Mouse (Mus musculus): ENCODE data around the gene Bri3.
A peak's percentile ranks its signal among the peaks of the same experiment; 100 is the strongest.
"Not testable (repeated sequence)": the region's sequence is repeated elsewhere in the genome, so short reads cannot be mapped to it uniquely, and the experiment has no call there.

Gene Bri3

DNA sequence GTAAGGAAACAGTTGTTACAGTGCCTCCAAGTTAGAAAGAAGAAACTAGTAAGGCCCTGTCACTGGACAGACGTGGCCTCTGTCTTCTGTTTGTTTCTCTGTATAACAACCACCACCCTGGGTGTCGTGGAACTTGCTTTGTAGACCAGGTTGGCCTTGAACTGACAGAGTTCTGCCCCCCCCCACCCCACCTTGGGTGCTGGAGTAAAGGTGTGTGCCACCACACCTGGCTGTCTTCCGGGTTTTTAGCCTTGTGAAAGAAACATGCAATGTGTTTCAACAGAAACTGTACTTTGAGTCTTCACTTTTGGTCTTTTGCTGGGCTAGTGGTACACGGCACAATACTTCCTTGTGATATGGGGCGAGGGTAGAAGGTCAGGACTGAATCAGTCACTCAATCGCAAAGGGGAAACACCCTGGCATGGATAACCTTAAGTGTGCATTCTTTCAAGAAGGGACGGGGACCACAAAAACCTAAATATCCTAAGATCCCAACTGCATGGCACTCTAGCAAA, 51.9 kb downstream of the Bri3 start:
- DNase-seq (ENCODE audit: low spot score), result no peak

DNA sequence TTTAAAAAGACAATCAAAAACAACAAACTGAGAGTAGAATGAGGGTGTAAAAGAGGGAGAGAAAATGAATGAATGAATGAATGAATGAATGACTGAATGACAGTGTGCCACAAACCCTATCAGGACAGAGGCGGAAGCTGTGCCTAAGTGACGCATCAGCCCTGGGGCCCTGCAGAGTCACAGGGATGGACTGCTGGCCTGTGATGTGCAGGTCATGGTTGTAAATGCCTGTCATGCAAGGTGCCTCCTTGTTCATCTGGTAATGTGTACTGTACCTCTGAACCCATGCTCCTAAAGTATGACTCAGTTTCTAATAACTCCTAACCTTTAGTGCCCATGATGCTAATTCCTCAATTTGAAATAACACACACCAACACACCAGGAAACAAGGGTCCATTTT, 58.8 kb downstream of the Bri3 start:
- DNase-seq (ENCODE audit: low spot score), result no peak

DNA sequence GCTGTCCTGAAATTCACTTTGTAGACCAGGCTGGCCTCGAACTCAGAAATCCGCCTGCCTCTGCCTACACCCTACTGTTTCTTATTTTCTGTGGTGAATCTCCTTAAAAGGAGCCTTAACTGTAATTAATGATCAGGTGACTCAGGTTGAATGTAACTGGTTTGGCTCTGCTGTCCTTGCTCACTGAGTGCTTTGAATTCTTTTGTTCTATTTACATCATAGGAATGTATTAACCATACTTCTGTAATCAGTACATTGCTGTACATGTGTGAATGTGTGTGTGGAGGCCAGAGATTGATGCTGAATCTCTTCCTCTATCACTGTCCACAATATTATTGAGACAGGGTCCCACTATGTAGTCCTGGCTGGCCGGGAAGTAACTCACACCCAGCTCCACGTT, 64.7 kb downstream of the Bri3 start:
- no peak for DNase-seq (ENCODE audit: low spot score)

DNA sequence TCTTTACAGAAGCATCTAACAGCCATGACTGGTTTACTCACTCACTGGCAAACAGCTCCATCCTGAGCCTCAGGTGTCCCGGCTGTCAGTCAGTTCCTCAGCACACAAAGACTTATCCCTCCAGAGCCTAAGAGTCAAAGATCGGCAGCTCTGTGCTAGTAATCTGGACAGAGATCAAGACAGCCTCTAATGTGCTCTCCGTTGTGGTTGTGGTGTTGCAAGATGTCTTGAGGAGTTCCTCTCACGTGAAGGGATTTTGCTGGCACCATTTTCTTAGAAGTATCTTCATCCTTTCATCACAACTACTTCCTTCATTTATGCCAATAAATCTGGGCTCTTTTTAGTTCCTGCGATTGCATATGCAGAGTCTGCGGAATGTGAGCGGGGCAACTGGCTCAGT, 67.9 kb downstream of the Bri3 start:
- no peak for DNase-seq (ENCODE audit: low spot score)

DNA sequence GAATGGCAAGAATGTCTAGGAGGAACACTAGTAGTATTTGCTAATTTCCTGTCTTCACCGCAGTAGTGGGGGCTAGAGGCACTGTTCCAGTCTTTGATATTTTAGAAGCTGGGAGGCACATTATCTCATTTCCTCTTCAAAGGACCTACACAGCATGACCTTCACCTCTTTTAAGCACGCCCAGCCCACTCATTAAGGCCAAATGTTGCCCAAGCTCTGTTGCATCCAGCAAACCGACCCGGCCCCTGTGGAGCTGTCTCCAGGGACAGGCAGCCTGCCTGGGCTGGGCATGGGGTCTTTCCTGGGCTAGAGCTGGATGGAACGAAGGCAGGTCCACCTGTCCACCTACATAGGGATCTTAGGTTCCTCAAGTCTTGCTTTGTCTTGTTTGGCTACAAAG, 69.1 kb downstream of the Bri3 start:
- DNase-seq (ENCODE audit: low spot score), result no peak

DNA sequence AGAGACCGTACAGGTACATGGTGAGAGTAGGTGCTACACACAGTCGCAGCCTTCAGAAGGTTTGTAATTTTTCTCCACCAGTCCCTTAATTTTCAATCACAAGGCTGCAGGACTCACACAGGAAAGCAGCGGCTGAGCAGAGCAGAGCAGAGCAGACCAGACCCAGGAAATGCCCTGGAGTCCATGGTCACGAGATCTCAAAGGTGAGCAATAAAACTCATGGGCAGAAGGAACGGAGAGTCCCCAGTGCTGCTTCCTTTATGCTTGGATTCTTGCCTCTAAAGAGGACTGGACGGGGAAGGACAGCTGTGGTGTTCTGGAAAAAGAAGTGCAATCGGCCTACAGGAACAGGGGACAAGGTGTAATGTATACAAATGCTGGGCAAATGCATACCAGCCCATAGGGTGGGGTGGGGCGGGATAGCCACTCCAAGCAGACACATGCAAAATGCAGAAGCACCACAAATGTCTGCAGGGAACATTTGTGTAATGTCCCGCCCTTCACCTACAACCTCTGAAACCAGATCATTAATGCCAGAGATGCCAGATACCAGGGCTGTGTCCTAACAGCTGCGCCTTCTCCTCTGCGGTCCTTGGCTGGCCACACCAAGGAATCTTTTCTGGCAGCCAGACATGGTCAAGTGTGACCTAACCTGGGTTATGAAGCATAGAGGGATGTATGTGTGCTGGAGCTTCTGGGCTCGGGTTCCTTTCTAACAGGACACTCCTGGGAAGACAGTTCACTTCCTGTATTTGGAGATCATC, 70.7 kb downstream of the Bri3 start:
- no peak for DNase-seq (ENCODE audit: low spot score)

DNA sequence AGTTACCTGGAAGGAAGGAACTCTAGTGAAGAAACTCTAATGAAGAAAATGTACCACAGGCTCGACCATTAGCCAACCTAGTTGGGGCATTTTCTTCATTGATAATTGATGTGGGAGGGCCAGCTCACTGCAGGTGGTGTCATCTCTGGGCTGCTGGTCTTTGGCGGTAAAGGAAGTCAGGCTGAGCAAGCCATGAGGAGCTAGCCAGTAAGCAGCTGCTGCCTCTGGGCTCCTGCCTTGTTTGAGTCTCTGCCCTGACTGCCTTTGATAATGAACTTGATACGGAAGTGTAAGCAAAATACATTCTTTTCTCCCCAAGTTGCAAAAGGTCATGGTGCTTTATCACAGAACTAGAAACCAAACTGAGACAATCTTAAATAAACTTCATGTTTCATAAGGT, 72.2 kb downstream of the Bri3 start:
- no peak for DNase-seq (ENCODE audit: low spot score)

DNA sequence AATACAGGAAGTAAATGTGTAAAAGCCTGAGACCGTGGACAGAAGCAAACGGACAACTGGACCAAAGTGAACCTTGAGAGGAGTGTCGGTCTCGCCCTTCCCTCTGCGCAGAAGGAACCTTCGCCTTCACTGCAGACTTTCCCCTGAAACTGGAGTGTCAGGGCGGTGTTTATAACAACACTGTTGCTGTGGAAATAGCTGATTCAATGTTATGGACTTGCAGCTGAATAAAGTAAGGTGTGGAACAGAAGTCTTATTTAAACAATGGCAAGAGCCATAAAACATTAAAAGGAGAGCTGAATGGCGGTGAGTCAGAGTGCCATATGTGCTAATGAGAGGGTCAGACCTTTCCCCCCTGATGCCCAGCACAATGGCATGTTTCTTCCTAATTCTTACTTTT, 73.2 kb downstream of the Bri3 start:
- DNase-seq (ENCODE audit: low spot score), result no peak

DNA sequence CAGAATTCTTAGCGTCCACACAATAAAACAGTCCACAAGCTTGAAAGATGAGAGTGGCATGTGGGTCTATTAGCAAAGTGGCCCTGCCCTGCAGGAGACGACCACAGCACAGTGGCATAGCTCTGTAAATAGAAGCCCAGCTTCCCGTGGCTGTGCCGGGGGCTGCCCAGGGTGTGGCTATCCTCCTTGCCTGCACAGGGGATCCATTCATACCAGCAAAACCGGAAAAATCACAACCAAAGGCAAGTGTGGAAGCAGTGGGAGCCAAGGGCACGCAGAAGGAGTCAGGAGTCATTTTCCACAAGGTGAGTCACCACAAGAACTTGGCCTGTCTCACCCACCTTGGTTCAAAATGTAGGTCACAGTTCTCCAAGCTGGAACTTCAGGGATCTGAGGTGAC, 74.0 kb downstream of the Bri3 start:
- no peak for DNase-seq (ENCODE audit: low spot score)

DNA sequence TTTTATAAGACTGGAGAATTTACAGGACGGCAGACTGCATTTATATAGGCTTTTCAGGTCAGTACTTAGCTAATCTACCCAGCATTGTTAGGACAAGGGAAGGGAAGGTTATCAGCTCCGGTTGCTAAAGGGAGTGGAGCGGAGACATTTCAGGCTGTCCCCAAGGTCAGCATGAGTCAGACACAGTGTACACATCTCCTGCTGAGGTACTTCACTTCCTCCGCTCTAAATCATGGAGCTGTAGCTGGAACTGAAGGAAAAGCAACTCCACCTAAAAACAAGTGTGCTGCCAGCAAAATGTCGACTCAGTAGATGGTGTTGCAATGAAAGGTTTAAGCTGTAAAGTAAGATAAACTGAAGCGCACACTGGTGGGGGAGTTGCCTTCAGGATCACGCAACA, 77.4 kb downstream of the Bri3 start:
- DNase-seq (ENCODE audit: low spot score), result no peak

DNA sequence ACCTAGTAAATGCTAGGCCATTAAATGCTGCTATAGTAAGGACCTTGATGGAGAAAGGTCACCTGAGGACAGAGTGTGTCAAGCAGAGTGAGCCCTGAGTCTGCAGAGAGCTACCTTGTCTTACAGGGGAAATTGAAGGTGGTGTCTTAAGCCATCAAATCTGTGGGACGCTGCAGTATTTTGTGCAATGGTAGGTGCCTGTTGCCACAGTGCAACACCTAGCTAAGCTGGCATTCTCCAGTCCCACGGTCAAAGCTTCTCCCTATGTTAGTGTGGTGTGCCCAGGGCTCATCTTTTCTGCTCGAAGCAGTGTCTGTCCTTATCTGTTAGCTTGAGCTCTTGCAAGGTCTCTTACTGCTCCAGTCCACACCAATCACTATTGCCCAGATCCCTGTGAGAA, 78.5 kb downstream of the Bri3 start:
- no peak for DNase-seq (ENCODE audit: low spot score)

DNA sequence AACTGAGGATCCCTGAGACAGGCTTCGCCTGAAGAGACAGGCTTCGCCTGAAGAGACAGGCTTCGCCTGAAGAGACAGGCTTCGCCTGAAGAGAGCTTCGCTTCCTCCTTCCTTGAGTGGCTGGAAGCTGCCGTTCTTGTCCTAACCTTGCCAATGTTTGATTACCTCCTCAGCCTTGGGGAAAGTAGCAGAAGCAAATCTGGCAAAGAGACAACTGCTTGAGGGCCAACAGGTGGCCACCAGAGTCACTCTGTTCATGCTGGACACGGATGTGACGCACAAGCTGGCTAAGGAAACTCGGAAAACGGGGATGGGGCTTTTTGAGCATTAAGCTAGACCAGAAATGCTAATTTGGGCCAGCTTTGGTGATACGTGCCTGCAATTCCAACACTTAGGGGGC, 89.8 kb downstream of the Bri3 start:
- no peak for DNase-seq (ENCODE audit: low spot score)

DNA sequence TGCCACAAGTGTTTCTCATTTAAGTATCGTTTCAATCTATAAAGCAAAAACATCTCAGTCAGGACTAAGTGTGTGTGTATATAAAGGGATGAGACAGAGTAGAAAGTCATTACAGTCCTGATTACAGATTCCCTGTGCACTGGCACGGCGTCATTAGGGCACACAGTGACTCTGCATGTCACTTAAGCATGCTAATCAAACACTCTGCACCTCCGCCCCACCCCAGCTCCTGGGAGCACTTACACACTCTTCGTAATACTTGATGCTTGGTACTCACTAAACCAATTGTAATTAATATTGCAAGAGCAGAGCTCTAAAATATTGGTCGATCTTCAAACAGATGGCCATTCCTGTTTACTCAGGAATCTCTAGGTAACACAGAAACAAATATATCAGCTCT, 91.1 kb downstream of the Bri3 start:
- not testable (repeated sequence) for DNase-seq (ENCODE audit: low spot score)

DNA sequence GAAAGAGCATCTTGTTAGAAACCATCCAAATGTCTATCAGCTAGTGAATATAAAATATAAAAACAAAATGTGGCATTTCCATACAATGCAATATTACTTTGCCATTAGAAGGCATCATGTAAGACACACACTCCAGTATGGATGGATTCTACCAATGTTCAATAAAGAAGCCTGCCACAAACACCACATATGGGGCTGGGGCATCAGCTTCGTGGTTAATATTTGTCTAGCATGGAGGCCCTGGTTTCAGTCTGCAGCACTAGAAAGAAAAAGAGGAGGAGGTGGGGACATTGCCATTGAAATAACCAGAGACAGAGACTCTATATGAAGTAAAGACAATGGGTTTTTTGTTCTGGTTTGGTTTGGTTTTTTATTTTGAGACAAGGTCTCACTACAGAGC, 94.5 kb downstream of the Bri3 start:
- DNase-seq (ENCODE audit: low spot score), result no peak

DNA sequence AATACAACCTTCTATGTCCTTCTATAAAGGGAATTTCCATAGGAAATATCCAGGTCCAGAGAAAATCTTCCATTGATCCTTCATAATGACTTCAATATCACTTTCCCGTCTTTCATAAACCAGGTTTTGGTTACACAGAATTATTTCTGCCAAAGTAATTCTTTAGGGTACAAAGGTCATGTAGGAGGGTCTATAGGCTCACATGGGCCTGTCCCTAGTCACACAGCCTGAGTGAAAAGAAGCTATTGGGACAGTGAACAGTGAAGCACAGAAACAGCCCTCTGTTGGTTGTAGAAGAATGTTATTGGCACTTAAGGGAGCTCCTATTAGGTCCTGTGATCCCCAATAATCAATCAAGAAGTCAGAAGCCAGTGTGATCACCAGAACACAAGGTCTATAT, 96.8 kb downstream of the Bri3 start:
- DNase-seq (ENCODE audit: low spot score), result no peak

DNA sequence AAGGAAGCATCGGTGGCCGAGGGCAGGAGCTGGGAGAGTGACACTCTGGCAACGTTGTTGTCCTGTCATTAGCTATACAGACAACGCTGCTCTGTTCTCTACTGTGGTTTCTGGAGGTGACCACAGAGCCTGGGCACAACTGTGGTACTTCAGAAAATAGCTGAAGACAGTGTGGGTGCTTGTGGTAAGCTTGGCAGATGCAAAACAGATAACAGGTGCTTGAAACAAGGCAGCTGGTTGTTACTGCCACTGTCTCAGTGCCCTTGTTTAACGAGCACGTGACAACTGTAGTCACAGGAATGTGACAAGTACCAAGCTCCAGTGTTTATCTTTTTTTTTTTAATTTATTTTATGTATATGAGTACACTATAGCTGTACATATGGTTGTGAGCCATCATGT, 100.4 kb downstream of the Bri3 start:
- no peak for DNase-seq (ENCODE audit: low spot score)

DNA sequence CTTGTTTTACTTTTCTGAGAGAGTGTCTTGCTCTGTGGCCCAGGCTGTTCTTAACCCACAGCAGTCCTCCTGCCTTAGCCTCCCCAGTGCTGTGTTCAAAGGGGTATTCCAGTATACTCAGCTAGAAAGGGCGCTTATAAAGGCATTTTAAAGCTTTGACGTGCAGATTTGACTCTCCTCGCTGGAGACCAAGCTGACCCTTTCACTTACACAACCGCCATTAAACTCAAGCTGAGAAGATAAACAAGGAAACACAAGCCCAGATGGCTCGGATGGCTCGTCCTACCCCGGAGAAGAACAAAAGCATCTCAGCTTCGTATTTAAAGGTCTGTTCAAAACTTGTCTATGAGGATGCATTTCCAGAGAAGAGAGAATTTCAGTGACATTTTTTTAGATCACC, 106.9 kb downstream of the Bri3 start:
- no peak for DNase-seq (ENCODE audit: low spot score)

DNA sequence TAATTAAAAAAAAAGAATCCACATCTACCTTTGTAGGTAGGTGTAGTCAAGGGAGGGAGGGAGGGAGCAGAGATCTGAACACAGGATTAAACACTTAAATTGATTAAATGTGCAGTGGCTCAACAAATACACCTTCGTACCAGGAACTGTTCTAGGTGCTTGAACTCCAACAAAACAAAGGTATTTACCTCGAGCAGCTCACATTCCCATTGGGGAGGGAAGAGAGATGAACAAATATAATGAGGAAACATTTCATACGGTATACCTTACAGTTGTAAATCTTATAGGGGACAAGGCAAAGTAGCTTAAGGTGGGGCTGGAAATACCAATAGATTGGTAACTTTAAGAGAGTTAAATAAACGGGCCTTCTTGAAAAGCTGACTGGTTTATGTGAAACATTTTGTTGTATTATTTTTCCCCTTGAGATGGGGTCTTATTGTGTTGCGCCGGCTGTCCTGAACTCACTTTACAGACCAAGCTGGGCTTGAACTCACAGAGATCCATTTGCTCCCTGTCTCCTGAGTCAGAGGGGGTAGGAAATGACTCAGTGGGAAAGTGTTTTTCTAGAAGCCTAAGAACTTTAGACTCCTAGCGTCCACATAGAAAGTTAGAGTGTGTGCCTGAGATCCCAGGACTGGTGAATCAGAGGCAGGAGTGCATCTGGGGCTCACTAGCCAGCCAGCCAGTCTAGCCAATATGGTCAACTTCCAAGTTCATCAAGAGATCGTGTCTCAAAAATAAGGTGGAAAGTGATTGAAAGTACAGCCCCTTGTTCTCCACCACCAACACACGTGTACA, 108.2 kb downstream of the Bri3 start:
- DNase-seq (ENCODE audit: low spot score), result no peak

DNA sequence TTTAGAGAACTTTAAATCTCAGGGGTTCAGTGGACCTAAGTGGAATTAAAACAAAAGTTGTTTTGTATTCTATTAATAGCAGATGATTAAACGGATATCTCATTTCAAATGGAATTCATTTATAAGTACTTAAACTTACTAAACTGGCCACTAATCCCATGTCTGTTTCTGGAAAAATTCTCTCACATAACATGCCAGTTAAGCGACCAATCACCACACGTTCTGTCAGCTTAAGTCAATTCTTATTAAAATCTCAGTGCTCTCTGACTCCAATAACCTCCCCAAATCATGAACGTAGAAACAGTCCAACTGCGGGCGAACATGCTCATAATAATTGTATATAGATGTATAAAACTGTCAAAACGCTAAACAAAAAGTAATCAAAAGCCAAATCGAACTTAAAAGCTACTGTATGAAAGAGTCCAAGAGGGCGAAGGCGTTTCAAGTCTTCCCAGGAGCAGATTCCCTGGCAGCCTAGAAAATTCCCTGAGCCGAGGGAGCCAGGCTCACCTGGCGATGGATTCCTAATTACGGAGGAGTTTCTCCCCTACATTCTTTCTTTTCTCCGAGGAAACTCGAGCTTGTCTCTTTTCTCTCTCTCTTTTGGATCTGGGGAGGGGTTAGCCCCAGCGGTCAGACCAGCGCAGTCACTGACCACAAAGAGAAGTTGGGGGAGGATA, 112.7 kb downstream of the Bri3 start:
- peak; percentile 34 for DNase-seq (ENCODE audit: low spot score)

DNA sequence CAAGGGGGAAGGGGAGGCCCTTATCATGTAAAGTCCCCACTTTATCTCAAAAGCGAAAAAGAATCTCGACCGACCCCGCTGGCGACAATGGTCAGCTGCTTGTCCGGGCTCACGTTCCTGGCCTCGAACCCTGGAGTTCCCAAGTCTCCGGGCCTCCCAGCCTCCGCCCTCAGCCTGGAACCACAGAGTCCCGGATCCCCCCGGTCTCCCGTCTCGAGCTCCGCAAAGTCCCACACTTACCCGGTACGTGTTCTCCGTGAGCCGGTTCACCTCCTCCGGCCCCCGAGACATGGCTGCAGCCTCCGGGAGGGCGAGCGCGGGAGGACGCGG, 113.3 kb downstream of the Bri3 start:
- DNase-seq (ENCODE audit: low spot score), result no peak

DNA sequence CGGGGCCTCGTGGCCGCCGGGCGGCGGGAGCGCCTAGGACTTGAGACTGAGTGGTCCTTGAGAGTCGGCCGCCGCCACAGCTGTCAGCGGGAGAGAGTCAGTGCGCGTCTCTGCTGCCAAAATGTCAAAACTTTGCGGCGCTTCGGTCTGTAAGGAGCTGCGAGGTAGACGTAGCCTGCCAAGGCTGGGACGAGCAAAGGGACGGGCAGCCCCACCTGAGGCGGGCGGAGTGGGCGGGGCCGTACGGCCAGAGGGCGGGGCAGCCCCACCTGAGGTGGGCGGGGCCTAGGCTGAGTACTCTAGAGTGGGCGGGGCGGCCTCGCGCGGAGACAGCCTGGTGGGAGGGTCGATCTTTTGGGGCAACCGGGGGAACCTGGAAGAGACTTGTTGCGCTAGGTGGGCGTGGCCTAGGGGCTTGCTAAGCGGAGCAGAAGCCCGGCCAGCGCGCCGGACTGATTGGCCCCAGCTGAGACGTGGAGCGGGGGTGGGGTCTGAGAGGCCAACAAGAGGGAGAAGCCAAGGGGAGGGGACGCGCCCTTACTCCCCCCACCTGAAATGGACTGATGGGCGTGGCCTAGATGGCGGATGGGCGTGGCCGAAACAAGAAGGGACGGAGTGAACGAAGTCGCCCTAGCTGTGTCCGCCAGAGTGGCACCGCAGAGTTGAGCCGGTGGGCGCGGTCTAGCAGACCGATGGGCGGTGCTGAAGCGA, 113.8 kb downstream of the Bri3 start, which contains the start of gene Baiap2l1:
Gene Baiap2l1 (minus strand): TSS at position 232 of the 711 bp plus-strand sequence.
- peak; percentile 91 for DNase-seq (ENCODE audit: low spot score)

DNA sequence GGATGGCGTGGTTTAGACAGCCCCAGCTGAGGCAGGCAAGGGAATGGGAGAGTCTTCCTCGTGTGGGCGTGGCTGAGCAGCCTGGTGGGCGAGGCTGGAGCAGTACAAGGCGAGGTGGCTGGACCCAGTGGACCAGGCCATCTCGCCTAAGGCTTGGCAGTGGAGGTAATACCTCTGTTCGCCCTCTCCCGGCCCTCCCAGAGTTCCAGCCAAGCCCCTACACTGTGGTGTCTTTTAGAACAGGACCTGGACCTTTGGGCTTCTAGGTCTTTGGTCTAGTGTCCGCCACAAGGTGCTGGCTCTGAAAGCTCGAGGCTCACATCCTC, 114.3 kb downstream of the Bri3 start:
- DNase-seq (ENCODE audit: low spot score), result no peak

DNA sequence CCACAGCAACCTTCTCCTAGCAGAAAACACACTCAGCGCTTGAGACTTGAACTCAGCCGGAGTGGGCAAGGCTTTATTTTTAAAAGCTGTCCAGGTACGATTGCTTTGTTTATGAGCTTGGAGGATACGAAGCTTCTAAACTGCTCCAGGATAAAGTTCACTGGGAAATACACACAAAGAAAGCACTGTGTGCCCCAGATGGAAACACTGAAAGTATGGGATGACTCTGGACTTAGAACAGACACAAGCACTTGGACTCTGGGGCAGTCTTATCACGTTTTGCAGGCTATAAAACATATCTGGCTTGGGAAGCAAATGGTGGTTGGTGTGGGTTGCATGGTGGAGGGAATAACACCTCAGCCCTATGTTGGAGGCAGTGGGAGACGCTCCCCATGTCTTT, 115.6 kb downstream of the Bri3 start:
- DNase-seq (ENCODE audit: low spot score), result no peak

Data from retina, embryonic 14.5 days (tissue).